ENCODE assay signal across 27 mouse cellular contexts in the genomic region with DNA sequence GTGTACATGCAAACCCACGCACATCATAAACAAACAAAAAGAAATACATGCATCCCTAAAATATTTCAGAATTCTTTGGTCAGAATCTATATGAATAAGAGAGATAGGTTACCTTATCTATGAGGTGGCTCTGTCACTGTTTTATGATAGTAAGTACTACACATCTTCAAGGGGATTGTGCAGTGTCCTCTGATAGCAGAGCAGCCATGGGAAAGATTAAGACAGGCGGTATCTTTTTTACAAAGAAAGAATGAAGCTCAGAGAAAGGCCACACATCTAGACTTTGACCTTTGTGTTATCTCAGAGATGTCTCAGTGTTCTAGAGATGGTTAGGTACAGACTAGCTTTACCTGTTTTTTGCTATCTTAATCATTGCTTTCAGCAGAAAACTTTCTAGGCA. TPM values are rescaled to one million over a fixed set of nuclear protein-coding genes. Genes with fewer than 3 reads are reported as not detected.
DNase-seq lines count a peak whose midpoint lies in the region; ATAC-seq and TF ChIP-seq lines count a peak whose summit lies in the region.
"Had no signal": no experiment of that assay in that cellular context is flagged by ENCODE, and none has a peak within 500 bp of the region (broad histone marks: within the 10 kb centered on the region; RNA-seq: fewer than 3 reads in every experiment).

No protein-coding gene starts in this region.

- no peaks in the 10 kb centered on the region for H3K27me3 ChIP-seq in liver, embryonic 12.5 days (replicated peaks)
- H3K27me3 ChIP-seq in liver, postnatal 0 days (ENCODE audit: insufficient read depth, low read length), result no peaks in the 10 kb centered on the region
- no peaks in the 10 kb centered on the region for H3K27me3 ChIP-seq in MEL (ENCODE audit: control insufficient read depth in 1 of 2, insufficient read depth in 2 of 2, low read length in 2 of 2)
- no peaks in the 10 kb centered on the region for H3K27me3 ChIP-seq in intestine, embryonic 16.5 days (replicated peaks; ENCODE audit: control insufficient read depth, insufficient read depth, low read length)
- H3K27me3 ChIP-seq: embryonic facial prominence, embryonic 13.5 days; embryonic facial prominence, embryonic 15.5 days; forebrain, embryonic 12.5 days; Patski had no signal

- no peak for DNase-seq in liver, postnatal 0 days
- DNase-seq in MEL (ENCODE audit: low read depth, low spot score), result no peak
- no peak for DNase-seq in urinary bladder, postnatal 14 days (ENCODE audit: low spot score)
- DNase-seq: adrenal gland, adult 8-10 months; adrenal gland, postnatal 25 days; cerebellum, adult 11 months; cerebellum, adult 18-20 months; cerebellum, adult 8-10 months; cerebellum, adult 9-11 months; cerebellum, postnatal 14 days; cerebellum, postnatal 36 days; embryo, embryonic 11 days had no signal

- WGBS in liver, embryonic 12.5 days (ENCODE audit: insufficient replicate concordance), result 59% methylated on average over 2 of the region's 2 CpGs
- WGBS in liver, postnatal 0 days (ENCODE audit: insufficient replicate concordance), result 63% methylated on average over 2 of the region's 2 CpGs
- WGBS in intestine, embryonic 16.5 days, result 76% methylated on average over 2 of the region's 2 CpGs

- no peak for TF ChIP-seq RAD21 in MEL (IDR thresholded peaks at IDR 0.05; ENCODE audit: low read depth, low read length)

- H3K4me1 ChIP-seq in liver, embryonic 12.5 days, result peaks cover 10% of the 10 kb centered on the region
- no peaks in the 10 kb centered on the region for H3K4me1 ChIP-seq in liver, postnatal 0 days (ENCODE audit: insufficient read depth)
- peaks cover 4 to 5% of the 10 kb centered on the region in 2 experiments; a peak in 3 of 4 replicates for H3K4me1 ChIP-seq in MEL (ENCODE audit: control insufficient read depth in 1 of 2, insufficient read depth in 2 of 2, low read length in 2 of 2)
- H3K4me1 ChIP-seq in intestine, embryonic 16.5 days (ENCODE audit: control insufficient read depth, insufficient read depth, low read length), result no peaks in the 10 kb centered on the region; the same call in 1 of the 2 replicates
- H3K4me1 ChIP-seq: embryonic facial prominence, embryonic 15.5 days; forebrain, embryonic 10.5 days; forebrain, embryonic 12.5 days had no signal

- H3K9me3 ChIP-seq in liver, embryonic 12.5 days (replicated peaks), result no peaks in the 10 kb centered on the region
- H3K9me3 ChIP-seq in liver, postnatal 0 days (ENCODE audit: low read length), result no peaks in the 10 kb centered on the region
- no peaks in the 10 kb centered on the region for H3K9me3 ChIP-seq in MEL (replicated peaks; ENCODE audit: insufficient read depth, low read length)
- H3K9me3 ChIP-seq in intestine, embryonic 16.5 days (ENCODE audit: control insufficient read depth, low read length), result no peaks in the 10 kb centered on the region
- H3K9me3 ChIP-seq: embryonic facial prominence, embryonic 13.5 days; embryonic facial prominence, embryonic 15.5 days; forebrain, embryonic 10.5 days; forebrain, embryonic 12.5 days had no signal

- peaks cover 6% of the 10 kb centered on the region; the same call in 1 of the 2 replicates for H3K79me2 ChIP-seq in MEL (ENCODE audit: control insufficient read depth, insufficient read depth, low read length, poor library complexity)

- no peak overlapping the region for H3K27ac ChIP-seq in liver, embryonic 12.5 days
- H3K27ac ChIP-seq in liver, postnatal 0 days (ENCODE audit: low read depth), result no peak overlapping the region
- H3K27ac ChIP-seq in MEL (ENCODE audit: control insufficient read depth, low read depth, low read length), result no peak overlapping the region
- H3K27ac ChIP-seq in intestine, embryonic 16.5 days (ENCODE audit: low read length), result no peak overlapping the region
- H3K27ac ChIP-seq: embryonic facial prominence, embryonic 13.5 days; embryonic facial prominence, embryonic 15.5 days; forebrain, embryonic 10.5 days; forebrain, embryonic 12.5 days had no signal

- no peak for TF ChIP-seq POLR2A in MEL (IDR thresholded peaks at IDR 0.05; ENCODE audit: control insufficient read depth in 1 of 2, insufficient read depth in 1 of 2, low read depth in 1 of 2, low read length in 2 of 2, poor library complexity in 1 of 2)

- no peak overlapping the region for H3K9ac ChIP-seq in liver, embryonic 12.5 days
- no peak overlapping the region for H3K9ac ChIP-seq in liver, postnatal 0 days (replicated peaks)
- no peak overlapping the region for H3K9ac ChIP-seq in MEL (ENCODE audit: control insufficient read depth, low read depth, low read length, poor library complexity, severe bottlenecking)
- no peak overlapping the region for H3K9ac ChIP-seq in intestine, embryonic 16.5 days (ENCODE audit: low read depth, low read length)
- H3K9ac ChIP-seq: embryonic facial prominence, embryonic 13.5 days; embryonic facial prominence, embryonic 15.5 days; forebrain, embryonic 12.5 days had no signal

- no peak overlapping the region for H3K4me3 ChIP-seq in liver, embryonic 12.5 days
- H3K4me3 ChIP-seq in liver, postnatal 0 days (ENCODE audit: low read depth, low read length), result no peak overlapping the region
- H3K4me3 ChIP-seq in MEL (ENCODE audit: control insufficient read depth in 1 of 2, insufficient read depth in 1 of 2, low read depth in 2 of 2, low read length in 2 of 2), result no peak overlapping the region
- no peak overlapping the region for H3K4me3 ChIP-seq in intestine, embryonic 16.5 days (ENCODE audit: low read length)
- H3K4me3 ChIP-seq: embryonic facial prominence, embryonic 13.5 days; embryonic facial prominence, embryonic 15.5 days; erythroblast, embryonic 14.5 days; forebrain, embryonic 10.5 days; forebrain, embryonic 12.5 days had no signal

- 0 out of 2 replicates have a peak, but pooled peaks have one; percentile 40 for ATAC-seq in liver, embryonic 12.5 days
- ATAC-seq in liver, postnatal 0 days, result no peak
- ATAC-seq in intestine, embryonic 16.5 days, result 0 out of 2 replicates have a peak, but pooled peaks have one; percentile 38
- ATAC-seq: activated CD4-positive, CD25-positive, alpha-beta regulatory T cell, adult 4 months; forebrain, embryonic 14.5 days; forebrain, embryonic 16.5 days; Patski had no signal

- peaks cover 46% of the 10 kb centered on the region for H3K36me3 ChIP-seq in liver, embryonic 12.5 days
- peaks cover 26% of the 10 kb centered on the region for H3K36me3 ChIP-seq in liver, postnatal 0 days (replicated peaks; ENCODE audit: insufficient read depth, low read length)
- H3K36me3 ChIP-seq in MEL (ENCODE audit: control insufficient read depth in 1 of 2, insufficient read depth in 2 of 2, low read length in 2 of 2), result peaks cover 6 to 21% of the 10 kb centered on the region in 2 experiments
- H3K36me3 ChIP-seq in intestine, embryonic 16.5 days (ENCODE audit: control insufficient read depth, insufficient read depth, low read length), result no peaks in the 10 kb centered on the region

- no peak overlapping the region for H3K4me2 ChIP-seq in liver, embryonic 12.5 days
- no peak overlapping the region for H3K4me2 ChIP-seq in liver, postnatal 0 days (ENCODE audit: low read depth, low read length)
- no peak overlapping the region for H3K4me2 ChIP-seq in intestine, embryonic 16.5 days (ENCODE audit: low read depth, low read length)
- H3K4me2 ChIP-seq: embryonic facial prominence, embryonic 13.5 days; embryonic facial prominence, embryonic 15.5 days; forebrain, embryonic 12.5 days had no signal

- no peak for TF ChIP-seq CTCF in liver, postnatal 0 days (IDR thresholded peaks at IDR 0.05; ENCODE audit: low read depth)
- no peak for TF ChIP-seq CTCF in MEL (IDR thresholded peaks at IDR 0.05 in 2 of 3, conservative IDR thresholded peaks at IDR 0.05 in 1 of 3; ENCODE audit: control insufficient read depth in 1 of 3, insufficient read depth in 1 of 3, low read depth in 2 of 3, low read length in 3 of 3, poor library complexity in 1 of 3, severe bottlenecking in 1 of 3)

- TF ChIP-seq EP300 in liver, postnatal 0 days (IDR thresholded peaks at IDR 0.05; ENCODE audit: low read depth), result no peak
- TF ChIP-seq EP300 in MEL (IDR thresholded peaks at IDR 0.05; ENCODE audit: low read depth in 1 of 2, low read length in 2 of 2), result no peak

TF ChIP-seq in MEL, 35 proteins besides CTCF, POLR2A, EP300 and RAD21 (continues in another document):
- TF ChIP-seq SIN3A (IDR thresholded peaks at IDR 0.05; ENCODE audit: low read length) (no peak), GATA1 (IDR thresholded peaks at IDR 0.05; ENCODE audit: low read depth, low read length) (peak; percentile 43; the same call in 1 of the 2 replicates)

RNA-seq across cellular contexts. Expression of gene Gm20503, which starts 13.9 kb away (rescaled TPM):
- 11.4 and 12.4 TPM in 2 replicates for polyA plus RNA-seq in liver, embryonic 12.5 days (2016; fragmentation: Nextera tagmentation; extraction: Ambion mirVana)
- 17.6 and 17.7 TPM in 2 replicates for polyA plus RNA-seq in liver, postnatal 0 days (2015; fragmentation: Nextera tagmentation; extraction: Ambion mirVana)
- total RNA-seq in MEL (2012; rRNA removed), result not detected in 2 replicates
- polyA plus RNA-seq in MEL (2012; ENCODE audit: insufficient read depth in 1 of 2, insufficient read length in 2 of 2, low read depth in 1 of 2, low replicate concordance in 2 of 2, missing spikeins in 1 of 2), result 1 to 10 TPM in 1 of 2 experiments, not detected in 1; 3.3 TPM
- 9.3 and 10.8 TPM in 2 replicates for polyA plus RNA-seq in intestine, embryonic 16.5 days (2015; fragmentation: Nextera tagmentation; extraction: Ambion mirVana)
- total RNA-seq: common myeloid progenitor, adult 5-6 weeks; ES-E14 had no signal
- polyA plus RNA-seq: activated CD4-positive, CD25-positive, alpha-beta regulatory T cell, adult 4 months; brain, embryonic 14.5 days; C2C12; erythroblast, embryonic 14.5 days had no signal

RNA-seq across cellular contexts. Expression of gene Gng10, which starts 18.0 kb away (rescaled TPM):
- polyA plus RNA-seq in liver, embryonic 12.5 days (2016; fragmentation: Nextera tagmentation; extraction: Ambion mirVana), result 38.8 and 39.0 TPM in 2 replicates
- 16.0 and 16.2 TPM in 2 replicates for polyA plus RNA-seq in liver, postnatal 0 days (2015; fragmentation: Nextera tagmentation; extraction: Ambion mirVana)
- total RNA-seq in MEL (2012; rRNA removed), result 54.0 and 59.1 TPM in 2 replicates
- polyA plus RNA-seq in MEL (2012; ENCODE audit: insufficient read depth in 1 of 2, insufficient read length in 2 of 2, low read depth in 1 of 2, low replicate concordance in 2 of 2, missing spikeins in 1 of 2), result 10 to 100 TPM in 1 of 2 experiments, not detected in 1; 51.2 TPM
- polyA plus RNA-seq in intestine, embryonic 16.5 days (2015; fragmentation: Nextera tagmentation; extraction: Ambion mirVana), result 76.5 and 86.1 TPM in 2 replicates

RNA-seq across cellular contexts. Expression of gene Dnajc25, which starts 22.1 kb away (rescaled TPM):
- 8.2 and 9.2 TPM in 2 replicates for polyA plus RNA-seq in liver, embryonic 12.5 days (2016; fragmentation: Nextera tagmentation; extraction: Ambion mirVana)
- 12.5 and 13.8 TPM in 2 replicates for polyA plus RNA-seq in liver, postnatal 0 days (2015; fragmentation: Nextera tagmentation; extraction: Ambion mirVana)
- total RNA-seq in MEL (2012; rRNA removed), result 6.2 and 6.6 TPM in 2 replicates
- polyA plus RNA-seq in MEL (2012; ENCODE audit: insufficient read depth in 1 of 2, insufficient read length in 2 of 2, low read depth in 1 of 2, low replicate concordance in 2 of 2, missing spikeins in 1 of 2), result 10 to 100 TPM in 1 of 2 experiments, not detected in 1; 11.8 TPM
- polyA plus RNA-seq in intestine, embryonic 16.5 days (2015; fragmentation: Nextera tagmentation; extraction: Ambion mirVana), result 5.6 and 8.3 TPM in 2 replicates

RNA-seq across cellular contexts. Expression of gene Ptgr1, which starts 30.0 kb away (rescaled TPM):
- polyA plus RNA-seq in liver, embryonic 12.5 days (2016; fragmentation: Nextera tagmentation; extraction: Ambion mirVana), result 14.1 and 15.0 TPM in 2 replicates
- 6.4 and 6.8 TPM in 2 replicates for polyA plus RNA-seq in liver, postnatal 0 days (2015; fragmentation: Nextera tagmentation; extraction: Ambion mirVana)
- 11.7 and 14.7 TPM in 2 replicates for total RNA-seq in MEL (2012; rRNA removed)
- polyA plus RNA-seq in MEL (2012; ENCODE audit: insufficient read depth in 1 of 2, insufficient read length in 2 of 2, low read depth in 1 of 2, low replicate concordance in 2 of 2, missing spikeins in 1 of 2), result 10 to 100 TPM in 1 of 2 experiments, not detected in 1; 20.6 TPM
- polyA plus RNA-seq in intestine, embryonic 16.5 days (2015; fragmentation: Nextera tagmentation; extraction: Ambion mirVana), result 44.9 and 45.5 TPM in 2 replicates
